Comparison of ENCODE assay signal across 11 mouse cellular contexts in genomic region chr14:30429606-30430005, GRCm38 (mm10). TPM values are rescaled to one million over a fixed set of nuclear protein-coding genes. Genes with fewer than 3 reads are reported as not detected.
DNase-seq lines count a peak whose midpoint lies in the region; ATAC-seq lines count a peak whose summit lies in the region.
"Had no signal": no experiment of that assay in that cellular context is flagged by ENCODE, and none has a peak within 500 bp of the region (broad histone marks: within the 10 kb centered on the region; RNA-seq: fewer than 3 reads in every experiment).

No protein-coding gene starts in this region.

- no peaks in the 10 kb centered on the region for H3K27me3 ChIP-seq in hindbrain, embryonic 13.5 days
- H3K27me3 ChIP-seq: forebrain, embryonic 12.5 days; neural tube, embryonic 13.5 days had no signal

- H3K4me3 ChIP-seq in hindbrain, embryonic 13.5 days = no peak overlapping the region
- H3K4me3 ChIP-seq: forebrain, embryonic 12.5 days; left cerebral cortex, adult 2 months; neural tube, embryonic 13.5 days had no signal

- intact Hi-C loops in gastrocnemius, postnatal 14 days (cut with DNase I; ENCODE audit: low total_unique reads) = no loop called here

- peaks cover 17% of the 10 kb centered on the region for H3K4me1 ChIP-seq in hindbrain, embryonic 13.5 days (replicated peaks)

- no peaks in the 10 kb centered on the region for H3K36me3 ChIP-seq in hindbrain, embryonic 13.5 days
- H3K36me3 ChIP-seq: forebrain, embryonic 12.5 days; neural tube, embryonic 13.5 days had no signal

- WGBS in hindbrain, embryonic 13.5 days = 72% methylated on average over 9 of the region's 9 CpGs

- ATAC-seq in megakaryocyte, adult 5-6 weeks (ENCODE audit: poor library complexity, severe bottlenecking) = 0 out of 2 replicates have a peak, but pooled peaks have one; percentile 12
- no peak for ATAC-seq in hindbrain, embryonic 13.5 days (ENCODE audit: low FRiP score)

- no peak overlapping the region for H3K27ac ChIP-seq in hindbrain, embryonic 13.5 days
- H3K27ac ChIP-seq: forebrain, embryonic 12.5 days; left cerebral cortex, adult 2 months; neural tube, embryonic 13.5 days had no signal

- peak; percentile 13 for DNase-seq in gastrocnemius, postnatal 14 days
- no peak for DNase-seq in gastrocnemius, adult 18-20 months (ENCODE audit: low spot score)
- DNase-seq in retina, postnatal 1 day = peak; percentile 12
- DNase-seq in retina, embryonic 14.5 days (ENCODE audit: low spot score) = no peak
- DNase-seq in heart, adult 9 months (ENCODE audit: low spot score in 2 of 2) = peak; percentile 4 to 6
- no peak for DNase-seq in right cerebral cortex, postnatal 14 days

- no peak overlapping the region for H3K9ac ChIP-seq in hindbrain, embryonic 13.5 days
- H3K9ac ChIP-seq: forebrain, embryonic 12.5 days; neural tube, embryonic 13.5 days had no signal

- H3K4me2 ChIP-seq in hindbrain, embryonic 13.5 days = no peak overlapping the region
- H3K4me2 ChIP-seq: forebrain, embryonic 12.5 days; neural tube, embryonic 13.5 days had no signal

- H3K9me3 ChIP-seq in hindbrain, embryonic 13.5 days = no peaks in the 10 kb centered on the region
- H3K9me3 ChIP-seq: forebrain, embryonic 12.5 days; neural tube, embryonic 13.5 days had no signal

RNA-seq across cellular contexts. Expression of gene Dcp1a, which starts 49.7 kb away (rescaled TPM):
- 1 to 10 TPM; 8.3 to 8.4 TPM for total RNA-seq in gastrocnemius, postnatal 14 days (2021)
- total RNA-seq in gastrocnemius, adult 18-20 months (2021) = 1 to 10 TPM; 7.2 to 8.1 TPM
- 30.0 and 34.6 TPM in 2 replicates for total RNA-seq in megakaryocyte, adult 5-6 weeks (2015)
- total RNA-seq in megakaryocyte, adult 5-6 weeks (2017) = 25.7 and 33.0 TPM in 2 replicates
- 18.4 and 19.3 TPM in 2 replicates for polyA plus RNA-seq in hindbrain, embryonic 13.5 days (2015; fragmentation: Nextera tagmentation; extraction: Ambion mirVana)

Comparison
In these comparisons a context has a peak if more than half of its experiments do, and no peak if none do; other contexts are left out.
1. DNase-seq: peak in gastrocnemius, postnatal 14 days (single experiment), retina, postnatal 1 day (single experiment) and heart, adult 9 months (2 of 2); none in gastrocnemius, adult 18-20 months (single experiment), retina, embryonic 14.5 days (single experiment) and right cerebral cortex, postnatal 14 days (single experiment).